Mouse (Mus musculus) inflammation-experienced regulatory T-cells, adult 6 months (primary cell): ENCODE results near the gene Emilin3. TPM values are rescaled to one million over a fixed set of nuclear protein-coding genes. Genes with fewer than 3 reads are reported as not detected.
"Not testable (repeated sequence)": the region's sequence is repeated elsewhere in the genome, so short reads cannot be mapped to it uniquely, and the experiment has no call there.

Source experiments
- ATAC-seq: one replicate; pipeline ENCODE4 v1.8.0; 2017
- polyA plus RNA-seq, 3 experiments: library from polyadenylated mRNA; unstranded; fragments of 100-300 nt; shearing (Covaris generic); gene quantifications; one replicate each; pipeline ENCODE4 v1.2.1; 2017

Gene Emilin3
- polyA plus RNA-seq = not detected

DNA sequence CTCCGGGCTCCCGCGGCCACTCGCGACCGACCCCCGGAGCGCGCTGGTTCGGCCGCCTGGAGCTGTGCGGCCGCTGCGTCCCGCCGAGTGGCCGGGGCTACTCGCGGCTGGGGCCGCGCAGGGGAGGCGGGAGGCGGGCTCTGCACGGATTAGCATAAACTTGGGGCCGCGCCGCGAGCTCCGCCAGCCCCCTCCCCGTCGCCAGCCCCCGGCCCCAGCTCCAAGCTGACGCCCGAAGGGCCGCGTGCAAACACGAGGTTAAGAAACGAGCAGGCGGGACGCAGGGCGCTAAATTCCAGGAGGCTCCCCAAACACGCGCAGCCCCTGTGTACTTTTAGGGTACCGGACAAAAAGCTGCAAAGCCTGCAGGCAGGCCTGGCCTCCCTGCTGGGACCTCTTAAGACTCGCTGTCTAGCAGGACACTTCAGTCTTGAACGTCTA is at the start of gene Emilin3:
TSS of gene Emilin3 (minus strand) at position 98 of the 441 bp plus-strand sequence.
- ATAC-seq = no peak

DNA sequence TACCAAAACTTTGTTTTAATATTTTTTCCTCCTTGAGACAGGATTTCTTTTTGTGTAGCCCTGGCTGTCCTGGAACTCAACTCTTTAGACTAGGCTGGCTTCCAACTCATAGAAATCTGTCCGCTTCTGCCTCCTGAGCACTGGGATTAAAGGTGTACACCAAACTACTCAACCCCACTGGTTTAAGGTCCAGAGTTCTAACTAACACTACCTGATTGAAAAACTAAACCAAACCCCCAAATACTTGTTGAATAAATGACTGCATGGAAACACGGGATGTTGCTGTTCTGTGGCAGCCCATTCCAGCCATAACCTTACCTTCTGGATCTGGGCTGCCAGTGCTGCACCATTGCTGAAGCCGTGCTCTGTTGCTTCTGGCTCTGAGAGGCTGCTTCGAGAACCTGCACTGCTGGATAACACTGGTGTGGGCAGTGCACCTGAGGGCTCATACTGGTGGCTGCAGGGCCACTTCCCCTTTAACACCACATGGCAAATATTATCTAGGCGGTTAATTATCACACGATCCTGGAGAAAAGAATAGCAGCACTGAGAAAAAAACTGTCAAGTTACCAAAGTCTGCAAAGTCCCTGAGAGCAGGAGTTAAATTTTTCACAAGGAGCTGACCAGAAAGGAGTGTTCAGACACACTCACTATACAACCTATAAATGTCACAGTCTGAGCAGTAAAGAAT is 49.0 kb upstream of the Emilin3 start:
- ATAC-seq = no peak

DNA sequence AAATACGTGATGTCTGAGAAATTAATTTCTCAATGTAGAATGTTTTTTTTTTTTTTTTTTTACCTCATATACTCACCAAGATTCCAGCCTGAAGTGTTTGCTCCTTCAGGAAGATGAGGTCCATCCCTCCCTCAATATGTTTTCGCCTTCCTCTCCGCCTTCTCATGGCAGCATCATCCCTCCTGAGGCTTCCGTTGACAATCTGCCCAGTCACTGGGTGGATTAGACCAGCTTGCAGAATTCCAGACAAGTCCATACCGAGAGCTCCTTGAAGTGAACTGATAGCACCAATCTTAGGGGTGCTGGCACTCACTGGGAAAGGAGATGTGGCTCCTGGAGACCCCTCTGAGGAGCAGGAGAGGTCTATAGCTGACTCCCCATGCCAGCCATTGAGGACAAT is 47.8 kb upstream of the Emilin3 start:
- ATAC-seq = no peak

DNA sequence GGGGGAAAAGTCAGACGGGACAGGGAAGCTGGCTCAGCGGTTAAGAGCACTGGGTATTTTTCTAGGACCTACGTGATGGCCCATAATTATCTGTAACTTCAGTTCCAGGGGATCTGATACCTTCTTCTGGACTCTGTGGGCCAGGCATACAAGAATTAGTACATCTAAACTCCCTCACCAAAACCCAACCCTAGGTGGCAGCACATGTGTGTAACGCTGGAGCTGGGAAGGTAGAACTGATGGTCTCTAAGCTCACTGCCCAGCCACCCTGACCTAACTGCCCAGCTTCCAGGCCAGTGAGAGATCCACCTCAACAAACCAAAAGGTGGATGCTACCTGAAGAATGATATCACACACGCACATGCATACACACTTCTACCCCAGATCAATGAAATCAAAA is 46.6 kb upstream of the Emilin3 start:
- no peak for ATAC-seq

DNA sequence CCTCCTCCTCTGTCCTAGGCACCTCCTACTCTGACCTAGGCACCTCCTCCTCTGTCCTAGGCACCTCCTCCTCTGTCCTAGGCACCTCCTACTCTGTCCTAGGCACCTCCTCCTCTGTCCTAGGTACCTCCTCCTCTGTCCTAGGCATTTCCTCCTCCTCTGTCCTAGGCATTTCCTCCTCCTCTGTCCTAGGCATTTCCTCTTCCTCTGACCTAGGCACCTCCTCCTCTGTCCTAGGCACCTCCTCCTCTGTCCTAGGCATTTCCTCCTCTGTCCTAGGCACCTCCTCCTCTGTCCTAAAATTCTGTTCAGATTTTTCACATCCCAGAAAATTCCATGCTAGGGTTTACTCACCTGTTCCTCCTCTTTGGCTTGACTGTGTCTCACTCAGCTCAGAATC is 45.7 kb upstream of the Emilin3 start:
- ATAC-seq = not testable (repeated sequence)

DNA sequence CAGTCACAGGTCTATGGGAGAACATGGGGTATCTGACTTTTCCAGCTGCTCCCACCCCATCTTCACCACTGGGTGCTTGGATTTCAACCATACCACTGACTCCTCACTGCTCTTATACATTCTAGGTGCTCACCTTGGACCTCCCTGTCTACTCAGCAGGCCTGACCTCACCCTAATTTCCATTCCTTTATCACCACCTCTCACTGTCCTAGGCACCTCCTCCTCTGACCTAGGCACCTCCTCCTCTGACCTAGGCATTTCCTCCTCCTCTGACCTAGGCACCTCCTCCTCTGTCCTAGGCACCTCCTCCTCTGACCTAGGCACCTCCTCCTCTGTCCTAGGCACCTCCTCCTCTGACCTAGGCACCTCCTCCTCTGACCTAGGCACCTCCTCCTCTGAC is 45.2 kb upstream of the Emilin3 start:
- not testable (repeated sequence) for ATAC-seq

DNA sequence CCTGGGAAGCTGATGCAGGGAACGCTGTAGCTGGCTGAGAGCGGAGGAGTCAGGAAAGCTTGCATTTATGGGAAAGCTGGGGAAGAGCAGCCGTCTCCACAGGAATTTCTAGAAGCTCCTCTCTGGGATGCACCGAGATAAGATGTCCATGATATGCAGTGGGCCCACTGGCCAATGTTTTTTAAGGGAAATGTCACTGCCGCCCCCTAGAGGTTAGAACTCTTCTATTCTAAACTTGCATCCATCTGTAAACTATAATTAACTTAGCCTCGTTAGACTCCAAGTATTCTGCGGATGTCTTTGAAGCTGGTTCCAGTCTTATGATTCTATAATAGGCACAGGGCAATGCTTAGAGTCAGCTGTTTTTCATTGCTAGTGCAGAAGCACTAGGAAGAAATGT is 43.2 kb upstream of the Emilin3 start:
- ATAC-seq = no peak

DNA sequence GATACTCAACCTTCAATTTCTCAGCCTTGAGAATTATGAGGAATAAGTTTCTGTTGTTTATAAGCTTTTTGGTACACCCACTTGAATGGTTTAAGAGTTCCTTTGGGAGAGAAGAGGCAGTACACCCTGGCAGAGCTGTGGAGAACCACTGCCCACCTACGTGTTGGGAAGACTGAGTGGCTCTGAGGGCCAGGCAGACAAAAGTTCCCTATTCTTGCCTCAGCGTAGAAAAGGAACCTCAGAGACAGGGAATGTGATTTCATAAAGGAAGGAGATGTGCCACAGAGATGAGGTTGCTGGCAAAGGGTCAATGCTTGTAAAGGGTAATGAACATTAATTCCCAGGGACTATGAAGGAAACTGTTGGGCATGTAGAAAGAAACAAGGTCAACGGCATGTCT is 42.4 kb upstream of the Emilin3 start:
- no peak for ATAC-seq

DNA sequence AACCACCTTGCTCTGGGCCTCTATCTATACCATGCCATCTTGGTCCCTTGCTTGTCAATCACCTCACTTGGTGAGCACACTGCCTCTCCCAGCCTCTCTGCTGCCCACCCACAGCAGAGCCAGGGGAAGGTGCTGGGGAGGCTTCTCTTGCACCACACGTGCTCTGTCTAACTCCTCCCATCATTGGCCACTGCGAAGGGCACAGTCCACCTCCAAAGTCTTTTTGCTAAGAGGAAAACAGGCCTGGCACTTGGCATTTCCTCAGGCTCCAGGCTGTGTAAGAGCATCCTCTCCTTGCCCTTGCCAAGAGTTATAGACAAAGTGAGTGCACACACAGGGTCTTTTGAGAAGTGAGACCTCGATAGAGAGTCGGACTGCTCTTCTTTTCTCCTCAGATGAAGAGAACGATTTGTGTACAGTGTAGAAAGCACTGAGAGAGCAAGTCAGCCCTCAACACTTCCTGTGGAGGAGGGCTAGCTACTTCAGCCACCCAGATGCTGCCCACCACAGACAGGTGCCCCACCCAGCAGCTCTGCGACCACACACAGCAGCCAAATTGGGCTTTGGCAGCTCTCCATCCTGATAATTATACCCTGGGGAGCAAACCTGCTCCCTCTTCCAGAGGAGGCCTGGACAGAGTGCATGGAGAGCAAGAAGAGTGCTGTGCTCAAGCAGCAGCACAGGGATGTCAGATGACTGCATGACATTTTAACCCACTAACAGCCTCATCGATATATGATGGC is 41.2 kb upstream of the Emilin3 start:
- ATAC-seq = no peak

DNA sequence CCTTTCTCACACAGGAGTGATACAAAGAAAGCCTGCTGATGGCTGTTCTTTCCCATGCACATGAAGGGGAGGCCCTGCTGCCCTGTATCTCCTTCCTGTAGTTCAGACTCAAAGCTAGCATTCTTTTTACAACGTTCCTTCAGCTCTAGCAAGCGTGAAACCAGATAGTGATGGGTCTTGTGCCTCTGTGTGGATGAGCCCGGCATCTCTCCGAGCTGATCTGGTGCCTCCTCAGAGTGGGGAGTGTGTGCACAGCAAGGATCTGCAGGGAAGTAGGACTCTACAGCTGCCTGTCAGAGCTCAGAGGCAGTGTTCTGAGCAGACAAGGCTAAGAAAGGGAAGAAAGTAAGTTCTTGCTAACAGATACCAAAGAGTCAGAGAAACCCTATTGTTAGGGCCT is 39.5 kb upstream of the Emilin3 start:
- ATAC-seq = no peak

DNA sequence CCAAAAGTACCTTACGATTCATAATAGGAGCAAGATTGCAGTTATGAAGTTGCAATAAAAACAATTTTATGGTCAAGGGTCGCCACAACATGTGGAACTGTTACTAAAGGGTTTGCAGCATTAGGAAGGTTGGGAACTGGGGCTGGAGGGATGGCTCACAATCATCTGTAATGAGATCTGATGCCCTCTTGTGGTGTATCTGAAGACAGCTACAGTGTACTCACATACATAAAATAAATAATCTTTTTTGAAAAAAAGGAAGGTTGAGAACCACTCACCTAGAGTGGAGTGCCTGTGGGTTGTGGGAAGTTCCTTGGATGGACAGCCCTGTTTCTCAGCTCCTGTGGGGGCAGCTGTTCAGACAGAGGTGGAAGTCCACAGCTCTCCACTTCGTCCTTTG is 30.3 kb upstream of the Emilin3 start:
- no peak for ATAC-seq

DNA sequence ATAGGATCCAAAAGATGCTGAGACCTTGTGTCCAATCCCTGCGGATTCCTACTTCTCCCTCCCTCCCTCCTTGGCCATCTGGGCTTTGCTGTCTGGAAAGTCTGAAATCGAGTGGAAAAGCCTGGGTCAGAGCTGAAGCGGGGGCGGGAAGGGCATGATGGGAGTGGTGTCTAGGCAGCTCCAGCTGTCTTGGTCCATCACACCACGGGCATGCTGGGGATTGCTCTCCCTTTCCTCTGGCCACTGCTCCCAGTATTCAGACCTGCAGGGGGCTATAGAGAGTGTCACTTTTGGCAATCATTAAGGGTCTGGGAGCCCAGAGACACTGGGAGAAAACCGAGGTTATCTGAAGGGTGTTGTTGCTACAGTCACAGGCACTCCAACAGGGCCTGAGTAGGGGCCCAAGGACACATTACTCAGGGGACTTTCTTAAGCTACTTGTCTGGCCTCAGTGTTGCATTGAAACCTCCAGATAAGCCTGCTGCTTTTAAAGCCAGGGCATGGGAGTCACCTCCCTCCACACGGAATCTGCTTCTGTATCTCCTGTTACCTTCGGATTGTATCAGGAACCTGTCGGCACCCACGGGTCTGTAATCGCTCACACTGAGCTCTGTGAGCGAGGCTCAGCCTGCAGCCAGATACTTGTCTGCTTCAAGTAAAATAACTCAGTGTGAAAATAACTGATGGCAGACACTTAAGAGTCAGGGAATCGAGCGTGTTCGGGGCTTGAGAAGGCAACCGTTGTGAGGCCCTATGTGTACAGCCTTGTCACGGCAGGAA is 29.0 kb upstream of the Emilin3 start:
- ATAC-seq = no peak

DNA sequence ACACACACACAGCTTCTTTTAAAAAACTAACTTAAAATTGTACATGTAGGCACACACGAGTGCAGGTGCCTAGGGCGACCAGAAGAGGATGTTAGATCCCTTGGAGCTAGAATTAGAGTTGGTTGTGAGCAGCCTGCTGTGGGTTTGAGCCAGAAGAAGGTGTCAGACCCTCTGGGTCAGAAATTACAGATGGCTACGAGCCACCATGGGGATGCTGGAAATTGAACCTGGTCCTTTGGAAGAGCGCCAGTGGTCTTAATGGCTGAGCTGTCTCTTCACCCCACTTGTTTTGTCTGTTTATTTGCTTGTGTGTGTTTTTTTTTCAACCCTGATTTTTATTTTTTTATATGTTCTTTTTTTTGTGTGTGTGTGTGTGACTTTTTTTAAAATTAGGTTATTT is 22.3 kb upstream of the Emilin3 start:
- no peak for ATAC-seq

DNA sequence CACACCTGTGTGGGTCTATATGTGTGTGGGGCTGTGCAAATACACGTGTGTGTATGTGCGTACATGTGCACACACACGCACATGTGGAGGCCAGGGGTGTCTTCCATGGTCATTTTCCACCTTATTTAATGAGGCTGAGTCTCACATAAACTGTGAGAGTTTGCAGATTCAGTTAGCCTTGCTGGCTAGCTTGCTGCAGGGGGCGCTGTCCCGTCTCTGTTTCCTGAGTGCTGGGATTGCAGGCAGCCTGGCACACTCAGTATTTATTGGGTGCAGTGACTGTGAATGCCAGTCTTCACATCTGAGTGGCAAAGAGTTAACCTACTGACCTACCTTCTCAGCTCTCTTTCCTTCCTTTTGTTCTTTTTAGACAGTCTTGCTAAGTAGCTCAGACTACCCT is 21.8 kb upstream of the Emilin3 start:
- no peak for ATAC-seq

DNA sequence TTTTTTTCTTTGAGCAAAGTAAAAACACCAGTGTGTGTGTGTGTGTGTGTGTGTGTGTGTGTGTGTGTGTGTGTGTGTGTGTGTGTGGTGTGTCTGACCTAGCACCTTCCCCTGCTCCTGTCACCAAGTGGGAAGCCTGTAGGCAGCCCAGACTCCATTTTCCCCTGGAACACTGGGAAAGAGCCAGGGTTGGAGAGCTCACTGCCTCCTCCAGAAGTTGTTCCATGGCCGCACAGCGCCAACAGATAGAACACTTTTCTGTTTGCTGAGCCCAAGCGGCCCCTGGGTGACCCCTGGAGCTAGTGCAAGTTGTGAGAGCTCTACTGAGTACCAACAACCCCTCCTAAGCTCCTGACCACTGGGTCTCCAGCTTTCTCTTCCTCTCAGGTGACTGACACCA is 20.9 kb upstream of the Emilin3 start:
- no peak for ATAC-seq

DNA sequence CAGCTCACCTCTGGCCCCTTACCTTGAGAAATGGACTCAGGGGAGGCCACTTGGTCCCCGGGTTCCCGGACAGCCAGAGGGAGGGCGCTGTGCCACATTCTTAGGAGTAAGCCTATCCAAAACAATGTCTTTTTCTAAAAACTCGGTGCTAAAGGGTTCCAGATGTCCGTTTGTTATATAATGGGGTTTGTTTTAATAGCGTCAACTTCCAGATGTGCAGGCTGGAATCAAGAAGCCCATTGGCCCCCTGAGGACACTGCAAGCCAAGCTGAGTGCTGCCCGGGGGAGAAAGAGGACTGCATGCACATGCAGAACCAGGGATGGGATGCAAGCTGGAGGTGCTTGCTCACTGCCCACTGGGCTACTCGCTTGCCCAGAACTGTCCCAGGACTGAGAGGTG is 20.2 kb upstream of the Emilin3 start:
- ATAC-seq = no peak

DNA sequence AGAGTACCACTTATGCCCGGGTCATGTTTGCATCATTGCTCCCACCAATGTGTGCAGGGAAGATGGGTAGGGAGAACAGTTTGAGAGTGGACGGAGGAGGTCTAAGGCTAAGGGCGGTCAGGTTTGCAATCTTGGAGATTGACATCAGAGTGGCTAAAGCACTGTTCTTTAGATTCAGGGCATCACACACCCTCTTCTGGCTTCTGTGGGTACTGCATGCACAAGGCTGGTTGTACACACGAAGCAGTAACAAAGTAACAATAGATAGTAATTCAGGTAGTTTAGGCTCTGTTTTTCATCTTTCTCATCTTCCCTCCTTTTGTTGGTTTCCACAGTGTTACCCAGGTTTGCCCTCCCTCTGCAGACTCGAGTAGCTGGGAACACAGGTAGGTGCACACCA is 19.2 kb upstream of the Emilin3 start:
- no peak for ATAC-seq

DNA sequence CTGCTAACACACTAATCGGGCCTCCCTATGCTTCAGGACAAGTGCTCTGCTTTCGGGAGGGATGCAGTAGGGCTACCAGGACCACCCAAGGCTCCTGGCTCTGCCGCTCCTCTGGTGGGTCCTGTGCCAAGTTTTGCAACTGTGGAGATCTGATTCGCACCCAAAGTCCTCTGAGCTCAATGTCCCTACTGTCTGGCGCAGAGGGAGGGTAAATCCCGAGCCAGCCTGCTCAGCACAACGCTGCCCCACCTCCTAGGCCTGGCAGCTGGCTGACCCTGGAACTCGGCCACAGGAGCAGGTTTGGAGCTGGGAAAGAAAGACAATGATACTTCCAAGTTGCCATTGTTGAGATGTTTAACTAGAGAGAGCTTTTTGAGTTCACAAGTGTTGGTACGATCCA is 13.1 kb upstream of the Emilin3 start:
- no peak for ATAC-seq

DNA sequence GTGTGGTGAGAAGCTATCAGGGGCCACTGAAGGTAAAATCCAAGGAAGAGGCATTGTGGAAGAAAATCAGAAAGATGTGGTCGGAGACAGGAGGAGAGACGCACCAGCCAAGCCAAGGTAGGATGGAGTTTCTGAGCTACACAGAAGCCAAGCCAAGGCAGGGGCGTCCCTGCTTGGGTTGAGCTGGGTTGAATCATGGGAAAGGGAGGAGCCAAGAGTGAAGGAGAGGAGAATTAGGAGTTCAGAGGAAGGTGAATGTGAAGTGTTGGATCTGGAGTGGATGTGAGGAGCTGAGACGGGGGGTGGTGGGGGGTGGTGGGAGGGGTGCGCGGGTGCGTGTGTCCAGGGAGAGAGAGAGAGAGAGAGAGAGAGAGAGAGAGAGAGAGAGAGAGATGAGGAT is 9.2 kb upstream of the Emilin3 start:
- ATAC-seq = no peak

DNA sequence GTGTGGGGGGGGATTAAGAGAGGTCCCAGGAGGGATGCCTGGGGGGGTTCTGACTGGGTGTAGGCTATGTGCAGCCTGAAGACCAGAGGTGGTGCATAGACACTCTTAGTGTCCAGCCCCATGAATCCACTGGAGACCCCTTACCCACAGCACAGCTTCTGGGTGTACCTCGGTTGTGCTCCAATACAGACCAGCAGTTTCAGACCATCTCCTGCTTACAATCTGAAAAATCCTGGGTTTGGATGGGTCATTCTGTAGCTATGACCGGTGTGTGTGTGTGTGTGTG is 6.7 kb upstream of the Emilin3 start:
- ATAC-seq = no peak

DNA sequence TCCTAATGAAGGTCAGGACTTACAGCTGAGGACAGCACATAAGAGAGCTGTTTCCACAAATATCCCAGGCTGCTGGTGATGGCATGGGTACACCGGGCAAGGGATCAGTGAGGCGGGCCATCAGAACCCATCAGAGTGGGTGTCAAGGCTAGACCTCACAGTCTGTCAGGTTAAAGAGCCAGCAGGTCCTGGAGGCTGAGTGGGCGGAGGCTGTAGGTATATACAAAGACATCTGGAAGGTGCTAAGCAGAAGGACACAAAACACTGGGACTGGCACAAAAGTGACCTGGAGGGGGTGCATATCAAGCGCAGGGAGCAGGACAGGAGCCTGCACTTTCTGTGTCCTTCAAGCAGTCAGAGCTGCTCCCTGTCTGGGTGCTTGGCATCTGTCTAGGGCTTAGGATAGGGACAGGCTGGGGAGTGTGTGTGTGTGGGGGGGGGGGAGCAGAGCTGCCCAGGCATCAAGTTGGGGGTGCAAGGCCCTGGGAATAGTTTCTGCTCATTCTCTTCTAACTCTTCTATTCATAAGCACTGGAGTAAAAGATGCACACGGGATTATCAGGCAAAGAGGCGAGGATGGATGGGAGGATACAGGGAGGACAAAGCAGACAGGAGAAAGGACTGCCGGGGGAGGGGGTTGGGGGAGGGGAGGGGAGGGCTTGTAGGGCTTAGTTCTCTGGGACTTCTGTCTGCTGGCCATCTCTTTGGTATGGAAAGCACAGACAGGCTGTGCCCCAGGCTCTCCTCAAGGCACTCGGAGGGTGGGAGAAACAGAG is 6.2 kb upstream of the Emilin3 start:
- ATAC-seq = no peak

DNA sequence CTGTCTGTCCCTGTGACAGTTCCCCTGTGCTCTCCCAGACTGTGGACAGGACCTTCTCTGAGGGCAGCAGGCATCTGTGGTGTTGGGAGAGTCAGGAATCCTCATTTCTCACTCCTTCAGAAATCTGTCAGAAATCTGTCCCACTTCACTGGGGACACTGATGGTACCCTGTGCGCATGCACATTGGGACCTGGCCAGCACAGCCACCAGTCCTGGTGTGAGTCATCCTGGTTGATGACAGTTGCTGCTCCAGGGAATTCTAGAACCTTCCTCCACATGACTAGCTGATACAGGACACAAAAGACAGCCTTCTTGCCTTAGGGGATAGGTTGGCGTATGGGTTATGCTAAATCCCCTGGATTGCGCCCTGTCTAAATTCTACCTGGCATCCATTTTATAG is 5.2 kb upstream of the Emilin3 start:
- ATAC-seq = no peak

DNA sequence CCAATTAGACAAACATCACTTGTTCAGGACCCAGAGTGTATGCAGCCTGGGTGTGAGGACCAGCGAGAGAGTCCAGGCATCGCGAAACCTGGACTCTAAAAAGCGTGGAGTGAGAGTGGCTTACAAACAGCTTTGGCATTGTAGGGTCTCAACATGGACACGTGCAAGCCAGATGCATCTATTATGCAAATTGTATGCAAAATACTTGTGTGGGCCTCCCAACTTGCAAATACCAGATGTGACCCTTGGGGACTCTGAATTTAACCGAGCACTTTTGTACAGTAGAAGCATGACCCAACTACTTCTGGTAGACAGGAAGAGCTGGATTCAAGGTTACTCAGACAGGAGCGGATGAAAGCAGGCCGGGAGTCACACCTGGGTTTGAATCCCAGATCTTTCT is 4.6 kb upstream of the Emilin3 start:
- ATAC-seq = no peak
